ENCODE assay signal across 9 mouse cellular contexts in genomic region chr2:60882202-60883042, GRCm38 (mm10).
DNase-seq lines count a peak whose midpoint lies in the region; ATAC-seq and TF ChIP-seq lines count a peak whose summit lies in the region.
"Had no signal": no experiment of that assay in that cellular context is flagged by ENCODE, and none has a peak within 500 bp of the region (broad histone marks: within the 10 kb centered on the region; RNA-seq: fewer than 3 reads in every experiment).

No protein-coding gene starts in this region.

- H3K4me2 ChIP-seq in kidney, postnatal 0 days (ENCODE audit: low read length): peak overlapping the region; percentile 78; the same call in 1 of the 2 replicates
- H3K4me2 ChIP-seq in heart, embryonic 16.5 days (ENCODE audit: low read depth, low read length): no peak overlapping the region
- H3K4me2 ChIP-seq in liver, embryonic 12.5 days: peak overlapping the region; percentile 93; the same call in 1 of the 2 replicates

- ATAC-seq in kidney, postnatal 0 days (replicated peaks; ENCODE audit: low FRiP score, low read depth): no peak
- ATAC-seq in heart, embryonic 16.5 days (replicated peaks; ENCODE audit: extremely low read depth, insufficient read depth, low FRiP score): no peak
- no peak for ATAC-seq in liver, embryonic 12.5 days
- ATAC-seq in megakaryocyte-erythroid progenitor cell, adult 5-6 weeks (replicated peaks; ENCODE audit: low FRiP score, low TSS enrichment, poor library complexity, severe bottlenecking): no peak

- H3K4me3 ChIP-seq in kidney, postnatal 0 days (replicated peaks; ENCODE audit: low read depth, low read length): no peak overlapping the region
- no peak overlapping the region for H3K4me3 ChIP-seq in bone marrow macrophage, adult 2 months (ENCODE audit: insufficient read depth, low read length)
- H3K4me3 ChIP-seq in heart, embryonic 16.5 days (ENCODE audit: low read length): no peak overlapping the region
- peak overlapping the region; percentile 94; the same call in 1 of the 2 replicates for H3K4me3 ChIP-seq in liver, embryonic 12.5 days

- H3K4me1 ChIP-seq in kidney, postnatal 0 days (replicated peaks; ENCODE audit: insufficient read depth, low read length): peaks cover 13% of the 10 kb centered on the region
- peaks cover 36% of the 10 kb centered on the region for H3K4me1 ChIP-seq in bone marrow macrophage, adult 2 months (ENCODE audit: control insufficient read depth, insufficient read depth, low read length)
- H3K4me1 ChIP-seq in heart, embryonic 16.5 days (ENCODE audit: control insufficient read depth, insufficient read depth, low read length): peaks cover 42% of the 10 kb centered on the region
- H3K4me1 ChIP-seq in liver, embryonic 12.5 days: peaks cover 55% of the 10 kb centered on the region

- no peak for TF ChIP-seq CTCF in kidney, postnatal 0 days (IDR thresholded peaks at IDR 0.05; ENCODE audit: low read depth)
- no peak for TF ChIP-seq CTCF in bone marrow macrophage, adult 2 months (IDR thresholded peaks at IDR 0.05; ENCODE audit: low read depth, low read length)

- H3K27me3 ChIP-seq in kidney, postnatal 0 days (ENCODE audit: insufficient read depth, low read length): no peaks in the 10 kb centered on the region
- H3K27me3 ChIP-seq in heart, embryonic 16.5 days (ENCODE audit: control insufficient read depth, insufficient read depth, low read length): no peaks in the 10 kb centered on the region
- H3K27me3 ChIP-seq in liver, embryonic 12.5 days (replicated peaks): no peaks in the 10 kb centered on the region; the same call in 1 of the 2 replicates

- no peaks in the 10 kb centered on the region for H3K36me3 ChIP-seq in kidney, postnatal 0 days (ENCODE audit: insufficient read depth, low read length)
- 0 out of 2 replicates have a peak, but pooled peaks cover 3% of the 10 kb centered on the region for H3K36me3 ChIP-seq in heart, embryonic 16.5 days (ENCODE audit: control insufficient read depth, insufficient read depth)
- peaks cover 8% of the 10 kb centered on the region; the same call in 1 of the 2 replicates for H3K36me3 ChIP-seq in liver, embryonic 12.5 days

- H3K9ac ChIP-seq in kidney, postnatal 0 days (ENCODE audit: low read depth, low read length): no peak overlapping the region
- H3K9ac ChIP-seq in heart, embryonic 16.5 days (ENCODE audit: low read length): no peak overlapping the region; the same call in 1 of the 2 replicates
- no peak overlapping the region for H3K9ac ChIP-seq in liver, embryonic 12.5 days

- 51% methylated on average over 5 of the region's 5 CpGs for WGBS in kidney, postnatal 0 days
- 52% methylated on average over 5 of the region's 5 CpGs for WGBS in heart, embryonic 16.5 days
- WGBS in liver, embryonic 12.5 days (ENCODE audit: insufficient replicate concordance): 57% methylated on average over 5 of the region's 5 CpGs

- H3K27ac ChIP-seq in kidney, postnatal 0 days: peak overlapping the region; percentile 97
- H3K27ac ChIP-seq in bone marrow macrophage, adult 2 months (ENCODE audit: insufficient read depth, low read depth, low read length): peak overlapping the region; percentile 31; the same call in 1 of the 2 replicates
- peak overlapping the region; percentile 89 for H3K27ac ChIP-seq in heart, embryonic 16.5 days (ENCODE audit: low read length)
- H3K27ac ChIP-seq in liver, embryonic 12.5 days: no peak overlapping the region

- H3K9me3 ChIP-seq in kidney, postnatal 0 days (replicated peaks; ENCODE audit: low read length): no peaks in the 10 kb centered on the region
- H3K9me3 ChIP-seq in heart, embryonic 16.5 days (replicated peaks; ENCODE audit: control insufficient read depth, low read length): no peaks in the 10 kb centered on the region
- H3K9me3 ChIP-seq in liver, embryonic 12.5 days (replicated peaks): no peaks in the 10 kb centered on the region

- DNase-seq in kidney, postnatal 0 days (ENCODE audit: low spot score): no peak
- DNase-seq in kidney, adult 8-10 months: no peak
- DNase-seq in layer of hippocampus, adult 8-10 months (ENCODE audit: low spot score in 2 of 2): no peak
- no peak for DNase-seq in right cerebral cortex, postnatal 14 days
- DNase-seq: right cerebral cortex, postnatal 4 days had no signal

- no peak for TF ChIP-seq POLR2A in bone marrow macrophage, adult 2 months (IDR thresholded peaks at IDR 0.05; ENCODE audit: borderline replicate concordance, low read depth, low read length)
